ENCODE assay signal across 12 mouse cellular contexts in genomic region chr9:70510998-70511583, GRCm38 (mm10). TPM values are rescaled to one million over a fixed set of nuclear protein-coding genes. Genes with fewer than 3 reads are reported as not detected.
A peak's percentile ranks its signal among the peaks of the same experiment; 100 is the strongest.
DNase-seq lines count a peak whose midpoint lies in the region; ATAC-seq lines count a peak whose summit lies in the region.
"Had no signal": no experiment of that assay in that cellular context is flagged by ENCODE, and none has a peak within 500 bp of the region (broad histone marks: within the 10 kb centered on the region; RNA-seq: fewer than 3 reads in every experiment).

No protein-coding gene starts in this region.

- H3K4me3 ChIP-seq in kidney, embryonic 16.5 days (ENCODE audit: low read length) = no peak overlapping the region
- H3K4me3 ChIP-seq: embryonic facial prominence, embryonic 12.5 days; limb, embryonic 15.5 days had no signal

- H3K4me2 ChIP-seq in kidney, embryonic 16.5 days (replicated peaks; ENCODE audit: low read depth, low read length) = no peak overlapping the region
- H3K4me2 ChIP-seq: embryonic facial prominence, embryonic 12.5 days; limb, embryonic 15.5 days had no signal

- no peaks in the 10 kb centered on the region for H3K9me3 ChIP-seq in kidney, embryonic 16.5 days (ENCODE audit: low read length)
- H3K9me3 ChIP-seq: embryonic facial prominence, embryonic 12.5 days; limb, embryonic 15.5 days had no signal

- DNase-seq in kidney, adult 18-20 months = peak; percentile 23
- DNase-seq in brain, adult 2 months (ENCODE audit: low read depth, low spot score) = peak; percentile 30
- DNase-seq in naive thymus-derived CD4-positive, alpha-beta T cell, adult 2 months (ENCODE audit: low read depth) = peak; percentile 61
- no peak for DNase-seq in neural tube, embryonic 10.5 days (ENCODE audit: extremely low spot score, low spot score)
- DNase-seq: cerebellum, adult 11-12 months; gastrocnemius, postnatal 14 days; retina, postnatal 1 day had no signal

- no peak overlapping the region for H3K27ac ChIP-seq in kidney, embryonic 16.5 days (ENCODE audit: low read length)
- H3K27ac ChIP-seq: embryonic facial prominence, embryonic 12.5 days; limb, embryonic 15.5 days had no signal

- H3K9ac ChIP-seq in kidney, embryonic 16.5 days (replicated peaks; ENCODE audit: low read length) = no peak overlapping the region
- H3K9ac ChIP-seq: embryonic facial prominence, embryonic 12.5 days; limb, embryonic 15.5 days had no signal

- H3K36me3 ChIP-seq in kidney, embryonic 16.5 days (ENCODE audit: insufficient read depth, low read length) = no peaks in the 10 kb centered on the region
- H3K36me3 ChIP-seq: embryonic facial prominence, embryonic 12.5 days; limb, embryonic 15.5 days had no signal

- H3K27me3 ChIP-seq in kidney, embryonic 16.5 days (ENCODE audit: insufficient read depth, low read length) = no peaks in the 10 kb centered on the region
- H3K27me3 ChIP-seq: embryonic facial prominence, embryonic 12.5 days; limb, embryonic 15.5 days had no signal

- WGBS in kidney, embryonic 16.5 days = 65% methylated on average over 10 of the region's 10 CpGs

- H3K4me1 ChIP-seq in kidney, embryonic 16.5 days (ENCODE audit: insufficient read depth, low read length) = no peaks in the 10 kb centered on the region
- H3K4me1 ChIP-seq: embryonic facial prominence, embryonic 12.5 days; limb, embryonic 15.5 days had no signal

- ATAC-seq in kidney, embryonic 16.5 days (ENCODE audit: low FRiP score, low TSS enrichment) = no peak
- peak; percentile 43 for ATAC-seq in CD4-positive, CD25-positive, alpha-beta regulatory T cell, adult 4 months
- ATAC-seq in granulocyte monocyte progenitor cell, adult 5-6 weeks (replicated peaks; ENCODE audit: poor library complexity, severe bottlenecking) = no peak

RNA-seq across cellular contexts. Expression of gene Rnf111, which starts 7.6 kb away (rescaled TPM):
- polyA plus RNA-seq in kidney, embryonic 16.5 days (2015; fragmentation: Nextera tagmentation; extraction: Ambion mirVana) = 27.1 and 31.2 TPM in 2 replicates
- polyA plus RNA-seq in CD4-positive, CD25-positive, alpha-beta regulatory T cell, adult 4 months (2017; shearing (Covaris generic)) = 10 to 100 TPM; 22.9 to 28.5 TPM
- total RNA-seq in granulocyte monocyte progenitor cell, adult 5-6 weeks (2014; fragmentation: Nextera tagmentation) = 42.8 and 45.7 TPM in 2 replicates
- total RNA-seq in granulocyte monocyte progenitor cell, adult 5-6 weeks (2017) = 23.0 and 31.6 TPM in 2 replicates

RNA-seq across cellular contexts. Expression of gene Sltm, which starts 31.5 kb away (rescaled TPM):
- polyA plus RNA-seq in kidney, embryonic 16.5 days (2015; fragmentation: Nextera tagmentation; extraction: Ambion mirVana) = 49.2 and 63.8 TPM in 2 replicates
- polyA plus RNA-seq in CD4-positive, CD25-positive, alpha-beta regulatory T cell, adult 4 months (2017; shearing (Covaris generic)) = 10 to 100 TPM; 89.4 to 93.4 TPM
- total RNA-seq in granulocyte monocyte progenitor cell, adult 5-6 weeks (2014; fragmentation: Nextera tagmentation) = 74.8 and 99.4 TPM in 2 replicates
- total RNA-seq in granulocyte monocyte progenitor cell, adult 5-6 weeks (2017) = 75.7 and 92.9 TPM in 2 replicates
